Mouse (Mus musculus) midbrain, embryonic 16.5 days (tissue): ENCODE data around the gene Ss18l1. TPM values are rescaled to one million over a fixed set of nuclear protein-coding genes. Genes with fewer than 3 reads are reported as not detected.

Experiments
- ATAC-seq: fragments of 200-750 bp; cut with Nextera tagmentation; 2 replicates; pipeline ENCODE4 v1.8.0; 2017; ENCODE audit warnings: moderate TSS enrichment
- H3K27ac ChIP-seq: fragments of 300-500 bp; sonication (generic); 2 replicates; pipeline ENCODE4 v1.5.1; 2014; ENCODE audit warnings: mild to moderate bottlenecking, low read length, mixed read lengths
- H3K27me3 ChIP-seq: fragments of 300-500 bp; sonication (generic); 2 replicates; pipeline ENCODE4 v1.6.1; 2014; ENCODE audit warnings: low read depth, low read length, mixed read lengths; ENCODE audit not compliant: control insufficient read depth, insufficient read depth
- H3K36me3 ChIP-seq: fragments of 300-500 bp; sonication (generic); 2 replicates; pipeline ENCODE4 v1.6.1; 2014; ENCODE audit warnings: mild to moderate bottlenecking, low read length, moderate library complexity, mixed read lengths; ENCODE audit not compliant: control insufficient read depth, insufficient read depth
- H3K4me1 ChIP-seq: fragments of 300-500 bp; sonication (generic); 2 replicates; pipeline ENCODE4 v1.6.1; 2014; ENCODE audit warnings: mild to moderate bottlenecking, low read length, mixed read lengths; ENCODE audit not compliant: control insufficient read depth, insufficient read depth
- H3K4me2 ChIP-seq: fragments of 300-500 bp; sonication (generic); 2 replicates; pipeline ENCODE4 v1.6.1; 2014; ENCODE audit warnings: mild to moderate bottlenecking, low read length, mixed read lengths
- H3K4me3 ChIP-seq: fragments of 300-500 bp; sonication (generic); 2 replicates; pipeline ENCODE4 v1.5.1; 2014; ENCODE audit warnings: low read depth, mild to moderate bottlenecking, low read length, moderate library complexity, mixed read lengths
- H3K9ac ChIP-seq: fragments of 300-500 bp; sonication (generic); 2 replicates; pipeline ENCODE4 v1.6.1; 2014; ENCODE audit warnings: low read depth, low read length, mixed read lengths
- H3K9me3 ChIP-seq: fragments of 300-500 bp; sonication (generic); replicated peaks from 2 replicates; pipeline ENCODE4 v1.6.1; 2014; ENCODE audit warnings: mild to moderate bottlenecking, low read length, mixed read lengths; ENCODE audit not compliant: control insufficient read depth, poor library complexity, severe bottlenecking
- WGBS: fragments of 180-500 bp; shearing (Covaris S2); extraction: QIAGEN DNeasy Blood & Tissue Kit; methylation state at CpG from one replicate; pipeline ENCODE4 v1.1.7; 2014; 5-methylcytosine and 5-hydroxymethylcytosine counted together
- polyA plus RNA-seq: library from polyadenylated mRNA; unstranded; fragments of >200 nt; fragmentation: Nextera tagmentation; extraction: Ambion mirVana; gene quantifications from 2 replicates; pipeline ENCODE4 v1.2.1, GENCODE M21; 2015

Gene Ss18l1
- polyA plus RNA-seq, 1 experiment from 2014 or later: 70.4 TPM

- ATAC-seq: no peak
- 69% methylated on average over 11 of the region's 11 CpGs for WGBS
- Histone ChIP-seq H3K27ac (no peak overlapping the region), H3K9me3 (no peaks in the 10 kb centered on the region), H3K9ac (no peak overlapping the region), H3K4me1 (no peaks in the 10 kb centered on the region), H3K4me2 (no peak overlapping the region), H3K36me3 (peaks cover 3% of the 10 kb centered on the region; the same call in 1 of the 2 replicates), H3K4me3 (no peak overlapping the region), H3K27me3 (no peaks in the 10 kb centered on the region)
These were observed 48.0 kb downstream of the Ss18l1 start for GRCm38 (mm10) chr2:180090285-180090684.

GRCm38 (mm10) chr2:180095711-180096110, 53.4 kb downstream of the Ss18l1 start:
- Histone ChIP-seq H3K36me3 (no peaks in the 10 kb centered on the region), H3K4me2 (no peak overlapping the region), H3K4me3 (no peak overlapping the region), H3K4me1 (peaks cover 2% of the 10 kb centered on the region; the same call in 1 of the 2 replicates), H3K27ac (no peak overlapping the region), H3K9ac (no peak overlapping the region), H3K27me3 (peaks cover 1% of the 10 kb centered on the region), H3K9me3 (no peaks in the 10 kb centered on the region)
- ATAC-seq: no peak
- 39% methylated on average over 5 of the region's 5 CpGs for WGBS

- WGBS: 46% methylated on average over 3 of the region's 3 CpGs
- Histone ChIP-seq H3K4me3 (no peak overlapping the region), H3K27ac (no peak overlapping the region), H3K27me3 (peaks cover 10% of the 10 kb centered on the region), H3K9me3 (no peaks in the 10 kb centered on the region), H3K36me3 (no peaks in the 10 kb centered on the region), H3K4me2 (no peak overlapping the region), H3K4me1 (peaks cover 3% of the 10 kb centered on the region; the same call in 1 of the 2 replicates), H3K9ac (no peak overlapping the region)
- ATAC-seq: no peak
These were observed 55.3 kb downstream of the Ss18l1 start for GRCm38 (mm10) chr2:180097585-180097984.

GRCm38 (mm10) chr2:180098167-180098566, 55.9 kb downstream of the Ss18l1 start:
- H3K36me3 ChIP-seq: no peaks in the 10 kb centered on the region
- no peak overlapping the region for H3K4me2 ChIP-seq
- no peaks in the 10 kb centered on the region for H3K9me3 ChIP-seq
- no peak overlapping the region for H3K9ac ChIP-seq
- no peak overlapping the region for H3K4me3 ChIP-seq
- 0 out of 2 replicates have a peak, but pooled peaks have one; percentile 6 for ATAC-seq
- peaks cover 12% of the 10 kb centered on the region for H3K27me3 ChIP-seq
- peaks cover 8% of the 10 kb centered on the region for H3K4me1 ChIP-seq
- WGBS: 37% methylated on average over 5 of the region's 5 CpGs
- no peak overlapping the region for H3K27ac ChIP-seq

- H3K27me3 ChIP-seq: peaks cover 14% of the 10 kb centered on the region
- WGBS: 7% methylated on average over 15 of the region's 15 CpGs
- no peak overlapping the region for H3K27ac ChIP-seq
- H3K4me1 ChIP-seq: peaks cover 14% of the 10 kb centered on the region
- H3K36me3 ChIP-seq: no peaks in the 10 kb centered on the region
- H3K4me2 ChIP-seq: peak overlapping the region; percentile 26; the same call in 1 of the 2 replicates
- no peak for ATAC-seq
- H3K9me3 ChIP-seq: no peaks in the 10 kb centered on the region
- no peak overlapping the region for H3K4me3 ChIP-seq
- peak overlapping the region; percentile 44 for H3K9ac ChIP-seq
These were observed 57.2 kb downstream of the Ss18l1 start for GRCm38 (mm10) chr2:180099529-180099928.

- H3K9ac ChIP-seq: peak overlapping the region; percentile 67
- peak overlapping the region; percentile 94 for H3K4me2 ChIP-seq
- peaks cover 20% of the 10 kb centered on the region for H3K27me3 ChIP-seq
- no peak overlapping the region for H3K27ac ChIP-seq
- WGBS: under 1% methylated on average over 48 of the region's 57 CpGs
- H3K9me3 ChIP-seq: no peaks in the 10 kb centered on the region
- H3K36me3 ChIP-seq: no peaks in the 10 kb centered on the region
- H3K4me3 ChIP-seq: peak overlapping the region; percentile 61
- ATAC-seq: peak; percentile 5; the same call in 1 of the 2 replicates
- peaks cover 18% of the 10 kb centered on the region for H3K4me1 ChIP-seq
These were observed 61.1 kb downstream of the Ss18l1 start for GRCm38 (mm10) chr2:180103151-180103977.

- Histone ChIP-seq H3K9ac (peak within 1 kb of the TSS; percentile 67), H3K4me3 (peak within 1 kb of the TSS; percentile 61), H3K27me3 (peaks cover 20% of the 10 kb centered on the region), H3K27ac (no peak within 1 kb of the TSS), H3K4me1 (peaks cover 18% of the 10 kb centered on the region), H3K36me3 (no peaks in the 10 kb centered on the region), H3K4me2 (peak within 1 kb of the TSS; percentile 94), H3K9me3 (no peaks in the 10 kb centered on the region)
- peak; percentile 64 for ATAC-seq
- 0% methylated on average over 65 of the region's 87 CpGs for WGBS
These were observed 61.8 kb downstream of the Ss18l1 start, which contains the start of gene Hrh3 for GRCm38 (mm10) chr2:180103978-180104658. TSS of gene Hrh3 (minus strand) at chr2:180104488.

GRCm38 (mm10) chr2:180104659-180105377, 62.5 kb downstream of the Ss18l1 start:
- H3K4me1 ChIP-seq: peaks cover 16% of the 10 kb centered on the region
- H3K9me3 ChIP-seq: no peaks in the 10 kb centered on the region
- H3K27ac ChIP-seq: no peak overlapping the region
- peak overlapping the region; percentile 67 for H3K9ac ChIP-seq
- H3K4me3 ChIP-seq: peak overlapping the region; percentile 61
- ATAC-seq: no peak
- H3K4me2 ChIP-seq: peak overlapping the region; percentile 94
- 8% methylated on average over 24 of the region's 24 CpGs for WGBS
- H3K36me3 ChIP-seq: no peaks in the 10 kb centered on the region
- H3K27me3 ChIP-seq: peaks cover 20% of the 10 kb centered on the region
